Mouse (Mus musculus): ENCODE data around the gene 1700020A23Rik. TPM values are rescaled to one million over a fixed set of nuclear protein-coding genes. Genes with fewer than 3 reads are reported as not detected.

The 1700020A23Rik gene
- polyA plus RNA-seq, 1 experiment from 2014 or later = not detected

DNA sequence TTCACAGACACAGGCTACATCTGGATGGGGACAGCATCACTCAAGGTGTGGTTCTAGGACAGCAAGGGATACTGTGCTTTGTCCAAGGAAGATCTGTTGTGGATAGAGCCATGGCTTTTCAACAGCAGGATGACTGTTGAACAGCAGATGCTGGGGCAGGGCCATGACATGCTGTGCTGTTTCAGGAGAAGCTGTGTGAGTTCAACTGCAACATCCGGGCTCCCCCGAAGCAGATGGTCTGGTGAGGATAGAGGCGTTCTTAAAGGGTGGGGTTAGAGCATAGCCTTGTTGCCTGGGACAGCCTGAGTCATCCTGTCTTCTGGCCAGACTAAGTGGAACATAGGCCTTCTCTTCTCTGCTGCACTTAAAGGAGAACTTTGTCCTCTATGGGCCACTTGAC lies 33.8 kb downstream of the 1700020A23Rik start:
- Histone ChIP-seq H3K4me3 (ENCODE audit: low read depth, low read length) (no peak overlapping the region), H3K27me3 (replicated peaks; ENCODE audit: control insufficient read depth, insufficient read depth, low read length) (no peaks in the 10 kb centered on the region), H3K9ac (ENCODE audit: low read length) (no peak overlapping the region), H3K27ac (ENCODE audit: low read depth, low read length) (no peak overlapping the region), H3K4me1 (ENCODE audit: control insufficient read depth, insufficient read depth, low read length) (no peaks in the 10 kb centered on the region), H3K9me3 (replicated peaks; ENCODE audit: control insufficient read depth, low read length) (no peaks in the 10 kb centered on the region), H3K36me3 (ENCODE audit: control insufficient read depth, insufficient read depth, low read length) (peaks cover 63% of the 10 kb centered on the region), H3K4me2 (ENCODE audit: low read length) (no peak overlapping the region)
- no peak for DNase-seq (ENCODE audit: low spot score)
- no peak for ATAC-seq
- 90% methylated on average over 3 of the region's 3 CpGs for WGBS

DNA sequence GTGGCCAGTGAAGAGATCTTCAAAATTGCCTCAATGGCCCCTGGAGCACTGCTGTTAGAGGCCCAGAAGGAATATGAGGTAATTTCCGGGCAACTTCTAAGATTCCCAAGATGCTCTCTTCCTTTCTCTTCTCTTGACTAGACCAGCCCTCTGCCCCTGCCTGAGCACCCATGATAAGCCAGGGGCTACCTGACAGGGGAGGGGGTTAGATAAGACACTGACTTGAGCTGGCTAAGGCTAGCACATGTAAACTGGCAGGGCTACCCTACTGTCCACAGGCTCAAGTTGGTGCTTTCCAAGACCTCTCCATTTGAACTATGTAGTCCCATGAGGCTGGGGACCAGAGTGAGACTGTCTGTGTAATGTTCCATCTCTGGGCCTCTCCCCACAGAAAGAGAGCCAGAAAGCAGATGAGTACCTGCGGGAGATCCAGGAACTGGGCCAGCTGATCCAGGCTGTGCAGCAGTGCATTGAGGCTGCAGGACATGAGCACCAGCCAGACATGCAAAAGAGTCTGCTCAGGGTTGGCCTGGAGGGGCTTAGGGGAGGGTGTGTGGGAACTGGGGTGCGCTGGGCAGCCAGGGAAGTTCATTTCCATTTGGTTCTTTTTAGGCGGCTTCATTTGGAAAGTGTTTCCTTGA lies 34.9 kb downstream of the 1700020A23Rik start:
- H3K4me1 ChIP-seq (ENCODE audit: control insufficient read depth, insufficient read depth, low read length) = no peaks in the 10 kb centered on the region
- H3K36me3 ChIP-seq (ENCODE audit: control insufficient read depth, insufficient read depth, low read length) = peaks cover 73% of the 10 kb centered on the region
- H3K9me3 ChIP-seq (replicated peaks; ENCODE audit: control insufficient read depth, low read length) = no peaks in the 10 kb centered on the region
- no peak overlapping the region for H3K4me2 ChIP-seq (ENCODE audit: low read length)
- no peaks in the 10 kb centered on the region for H3K27me3 ChIP-seq (replicated peaks; ENCODE audit: control insufficient read depth, insufficient read depth, low read length)
- no peak for DNase-seq (ENCODE audit: low spot score)
- H3K27ac ChIP-seq (ENCODE audit: low read depth, low read length) = no peak overlapping the region
- no peak overlapping the region for H3K4me3 ChIP-seq (ENCODE audit: low read depth, low read length)
- 93% methylated on average over 4 of the region's 4 CpGs for WGBS
- ATAC-seq = no peak
- H3K9ac ChIP-seq (ENCODE audit: low read length) = no peak overlapping the region

- Histone ChIP-seq H3K36me3 (ENCODE audit: control insufficient read depth, insufficient read depth, low read length) (peaks cover 78% of the 10 kb centered on the region), H3K4me3 (ENCODE audit: low read depth, low read length) (no peak overlapping the region), H3K4me2 (ENCODE audit: low read length) (no peak overlapping the region), H3K9me3 (replicated peaks; ENCODE audit: control insufficient read depth, low read length) (no peaks in the 10 kb centered on the region), H3K9ac (ENCODE audit: low read length) (no peak overlapping the region), H3K27ac (ENCODE audit: low read depth, low read length) (no peak overlapping the region), H3K4me1 (ENCODE audit: control insufficient read depth, insufficient read depth, low read length) (no peaks in the 10 kb centered on the region), H3K27me3 (replicated peaks; ENCODE audit: control insufficient read depth, insufficient read depth, low read length) (no peaks in the 10 kb centered on the region)
- ATAC-seq (no peak), DNase-seq (ENCODE audit: low spot score) (no peak)
- 85% methylated on average over 10 of the region's 10 CpGs for WGBS
These were observed 37.1 kb downstream of the 1700020A23Rik start for GRCm38 (mm10) chr2:130442162-130442561.

DNA sequence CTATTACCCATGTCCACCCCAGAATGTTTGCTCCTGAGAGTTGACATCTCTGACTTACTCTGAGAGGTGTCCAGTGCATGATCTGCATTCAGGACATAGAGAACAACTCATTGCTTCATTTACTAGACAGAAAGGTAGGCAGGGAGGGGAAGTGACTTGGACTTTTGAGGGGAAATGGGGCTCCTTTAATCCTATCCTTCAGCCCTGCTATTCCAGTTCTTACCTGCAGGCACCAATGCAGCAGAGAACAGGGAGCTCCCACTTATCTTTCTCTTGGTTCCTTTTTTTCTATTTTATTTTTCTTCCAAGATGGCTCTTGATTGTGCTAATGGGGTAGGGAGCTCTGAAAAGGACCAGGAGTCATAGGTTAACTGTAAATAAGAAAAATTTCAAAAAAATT lies 43.4 kb downstream of the 1700020A23Rik start:
- ATAC-seq (no peak), DNase-seq (ENCODE audit: low spot score) (no peak)
- no peaks in the 10 kb centered on the region for H3K27me3 ChIP-seq (replicated peaks; ENCODE audit: control insufficient read depth, insufficient read depth, low read length)
- no peaks in the 10 kb centered on the region for H3K9me3 ChIP-seq (replicated peaks; ENCODE audit: control insufficient read depth, low read length)
- H3K9ac ChIP-seq (ENCODE audit: low read length) = no peak overlapping the region
- peaks cover 20% of the 10 kb centered on the region for H3K36me3 ChIP-seq (ENCODE audit: control insufficient read depth, insufficient read depth, low read length)
- H3K27ac ChIP-seq (ENCODE audit: low read depth, low read length) = no peak overlapping the region
- no peak overlapping the region for H3K4me3 ChIP-seq (ENCODE audit: low read depth, low read length)
- H3K4me2 ChIP-seq (ENCODE audit: low read length) = no peak overlapping the region
- H3K4me1 ChIP-seq (ENCODE audit: control insufficient read depth, insufficient read depth, low read length) = peaks cover 15% of the 10 kb centered on the region

- Histone ChIP-seq H3K36me3 (ENCODE audit: control insufficient read depth, insufficient read depth, low read length) (peaks cover 12% of the 10 kb centered on the region), H3K9me3 (replicated peaks; ENCODE audit: control insufficient read depth, low read length) (no peaks in the 10 kb centered on the region), H3K4me2 (ENCODE audit: low read length) (peak overlapping the region; percentile 87), H3K9ac (ENCODE audit: low read length) (peak overlapping the region; percentile 92), H3K27me3 (replicated peaks; ENCODE audit: control insufficient read depth, insufficient read depth, low read length) (no peaks in the 10 kb centered on the region), H3K4me3 (ENCODE audit: low read depth, low read length) (peak overlapping the region; percentile 91), H3K4me1 (ENCODE audit: control insufficient read depth, insufficient read depth, low read length) (peaks cover 15% of the 10 kb centered on the region), H3K27ac (ENCODE audit: low read depth, low read length) (no peak overlapping the region)
- DNase-seq (ENCODE audit: low spot score) (no peak), ATAC-seq (no peak; the same call in 1 of the 2 replicates)
- 8% methylated on average over 17 of the region's 17 CpGs for WGBS
These were observed 44.1 kb downstream of the 1700020A23Rik start for GRCm38 (mm10) chr2:130449021-130449793.

DNA sequence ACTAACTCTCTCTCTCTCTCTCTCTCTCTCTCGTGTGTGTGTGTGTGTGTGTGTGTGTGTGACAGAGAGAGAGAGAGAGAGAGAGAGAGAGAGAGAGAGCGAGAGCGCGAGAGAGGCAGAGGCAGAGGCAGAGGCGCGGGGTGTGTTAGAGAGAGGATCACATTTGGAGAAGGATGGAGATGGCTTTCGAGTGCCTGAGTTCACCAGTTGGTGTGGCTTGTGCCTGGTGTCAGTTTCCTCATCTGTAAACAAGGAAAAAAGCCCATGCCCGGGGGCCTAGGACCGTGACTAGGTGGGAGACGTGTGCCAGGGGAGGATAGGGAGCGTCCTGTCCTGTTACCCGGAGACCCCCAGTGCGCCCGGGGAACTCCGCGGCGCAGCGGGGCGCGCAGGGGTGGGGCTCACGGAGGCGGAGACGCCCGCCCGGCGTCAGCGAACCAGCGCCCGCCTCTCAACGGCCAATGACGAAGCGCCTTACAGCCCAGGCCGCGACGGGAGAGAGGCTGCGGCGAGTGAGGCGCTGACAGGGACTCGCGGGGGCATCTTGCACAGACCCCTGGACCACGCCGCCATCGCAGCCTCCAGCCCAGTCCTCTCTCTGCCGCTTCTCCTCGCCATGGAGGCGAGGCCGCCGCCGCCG lies 44.9 kb downstream of the 1700020A23Rik start, which contains the start of gene Ptpra:
Ptpra (plus strand) TSS at position 485 of the 640 bp plus-strand sequence.
- H3K9me3 ChIP-seq (replicated peaks; ENCODE audit: control insufficient read depth, low read length) = no peaks in the 10 kb centered on the region
- peak within 1 kb of the TSS; percentile 92 for H3K9ac ChIP-seq (ENCODE audit: low read length)
- peak; percentile 99 for ATAC-seq
- peak within 1 kb of the TSS; percentile 91 for H3K4me3 ChIP-seq (ENCODE audit: low read depth, low read length)
- peaks cover 15% of the 10 kb centered on the region for H3K4me1 ChIP-seq (ENCODE audit: control insufficient read depth, insufficient read depth, low read length)
- H3K4me2 ChIP-seq (ENCODE audit: low read length) = peak within 1 kb of the TSS; percentile 87
- DNase-seq (ENCODE audit: low spot score) = peak; percentile 94
- WGBS = under 1% methylated on average over 42 of the region's 50 CpGs
- H3K27ac ChIP-seq (ENCODE audit: low read depth, low read length) = peak within 1 kb of the TSS; percentile 68; the same call in 1 of the 2 replicates
- H3K27me3 ChIP-seq (replicated peaks; ENCODE audit: control insufficient read depth, insufficient read depth, low read length) = no peaks in the 10 kb centered on the region
- H3K36me3 ChIP-seq (ENCODE audit: control insufficient read depth, insufficient read depth, low read length) = peaks cover 6% of the 10 kb centered on the region

DNA sequence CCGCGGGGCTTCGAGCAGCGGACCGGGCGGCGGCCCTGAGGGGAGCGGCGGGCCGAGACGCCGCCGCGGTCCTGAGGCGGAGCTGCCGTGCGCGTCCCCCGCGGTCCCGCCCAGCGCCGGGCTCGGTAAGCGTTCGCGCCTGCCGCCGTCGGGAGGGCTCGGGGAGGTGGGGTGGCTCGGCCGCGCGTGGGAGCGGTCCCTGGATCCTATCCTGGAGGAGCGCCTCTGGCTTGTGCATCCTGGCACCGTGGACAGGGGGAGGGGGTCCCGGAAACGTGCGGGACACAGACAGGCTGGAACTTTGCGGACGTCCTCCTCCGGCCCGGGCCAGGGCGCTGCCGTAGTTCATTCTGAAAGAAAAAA lies 45.4 kb downstream of the 1700020A23Rik start:
- Histone ChIP-seq H3K4me1 (ENCODE audit: control insufficient read depth, insufficient read depth, low read length) (peaks cover 15% of the 10 kb centered on the region), H3K9ac (ENCODE audit: low read length) (peak overlapping the region; percentile 92), H3K4me2 (ENCODE audit: low read length) (peak overlapping the region; percentile 87), H3K9me3 (replicated peaks; ENCODE audit: control insufficient read depth, low read length) (no peaks in the 10 kb centered on the region), H3K27ac (ENCODE audit: low read depth, low read length) (peak overlapping the region; percentile 68; the same call in 1 of the 2 replicates), H3K4me3 (ENCODE audit: low read depth, low read length) (peak overlapping the region; percentile 91), H3K27me3 (replicated peaks; ENCODE audit: control insufficient read depth, insufficient read depth, low read length) (no peaks in the 10 kb centered on the region), H3K36me3 (ENCODE audit: control insufficient read depth, insufficient read depth, low read length) (peaks cover 3% of the 10 kb centered on the region)
- WGBS = 0% methylated on average over 45 of the region's 47 CpGs
- ATAC-seq (peak; percentile 90), DNase-seq (ENCODE audit: low spot score) (no peak)

DNA sequence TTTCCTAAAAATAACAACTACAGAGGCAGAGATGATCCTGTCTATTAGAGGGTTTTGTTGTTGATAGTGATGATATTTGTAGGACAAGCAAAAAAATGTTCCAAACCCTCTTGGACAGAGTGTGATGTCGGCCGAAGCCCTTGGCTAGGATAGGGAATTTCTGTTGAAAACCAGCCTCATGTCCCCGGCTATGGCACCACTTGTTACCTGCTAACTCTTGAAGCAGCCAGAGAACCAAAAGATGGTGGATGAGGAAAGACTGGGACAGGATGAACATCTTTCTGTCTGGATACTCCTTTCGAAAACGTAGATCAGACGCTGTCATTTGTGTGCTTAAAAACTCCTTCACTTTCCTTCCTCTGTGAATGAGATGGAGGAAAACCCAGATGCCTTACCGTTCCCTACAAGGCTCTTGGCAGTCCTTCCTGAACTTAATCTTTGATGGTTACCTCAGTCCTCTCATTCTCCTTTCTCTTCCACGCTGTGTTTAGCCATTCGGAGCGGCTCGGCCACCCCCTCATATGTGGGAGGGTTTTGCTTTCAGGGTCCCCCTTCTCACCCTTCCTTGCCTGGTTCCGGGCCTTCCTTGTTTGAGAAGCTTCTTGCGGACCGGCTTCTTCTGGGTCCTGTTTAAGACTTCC lies 46.1 kb downstream of the 1700020A23Rik start:
- DNase-seq (ENCODE audit: low spot score) (no peak), ATAC-seq (no peak)
- no peak overlapping the region for H3K27ac ChIP-seq (ENCODE audit: low read depth, low read length)
- H3K4me2 ChIP-seq (ENCODE audit: low read length) = peak overlapping the region; percentile 87
- H3K4me1 ChIP-seq (ENCODE audit: control insufficient read depth, insufficient read depth, low read length) = peaks cover 15% of the 10 kb centered on the region
- H3K27me3 ChIP-seq (replicated peaks; ENCODE audit: control insufficient read depth, insufficient read depth, low read length) = no peaks in the 10 kb centered on the region
- H3K9me3 ChIP-seq (replicated peaks; ENCODE audit: control insufficient read depth, low read length) = no peaks in the 10 kb centered on the region
- peak overlapping the region; percentile 92 for H3K9ac ChIP-seq (ENCODE audit: low read length)
- no peaks in the 10 kb centered on the region for H3K36me3 ChIP-seq (ENCODE audit: control insufficient read depth, insufficient read depth, low read length)
- peak overlapping the region; percentile 91 for H3K4me3 ChIP-seq (ENCODE audit: low read depth, low read length)
- WGBS = 64% methylated on average over 14 of the region's 14 CpGs

All from forebrain, embryonic 14.5 days (tissue).